Mouse (Mus musculus) gonadal fat pad, adult 2 months (tissue): ENCODE results near the gene Shisal2a. TPM values are rescaled to one million over a fixed set of nuclear protein-coding genes. Genes with fewer than 3 reads are reported as not detected.
"Not testable (repeated sequence)": the region's sequence is repeated elsewhere in the genome, so short reads cannot be mapped to it uniquely, and the experiment has no call there.

Experiments
- DNase-seq: peaks from one replicate; pipeline ENCODE4 v3.0.0-alpha.2; 2012; ENCODE audit warnings: low read depth
- polyA plus RNA-seq: library from polyadenylated mRNA; depleted of rRNA; stranded (reverse); fragments of >200 nt; gene quantifications from 2 replicates; pipeline ENCODE4 v1.2.3, GENCODE M21; 2012

The Shisal2a gene
- polyA plus RNA-seq, 1 experiment = 1.3 TPM

- DNase-seq = no peak
These were observed 11.0 kb downstream of the Shisal2a start for GRCm38 (mm10) chr4:108372166-108372565.

- no peak for DNase-seq
These were observed 11.7 kb downstream of the Shisal2a start for GRCm38 (mm10) chr4:108371421-108371820.

- DNase-seq = no peak
These were observed 12.7 kb downstream of the Shisal2a start for GRCm38 (mm10) chr4:108370409-108370808.

GRCm38 (mm10) chr4:108369254-108369653 lies 13.9 kb downstream of the Shisal2a start:
- no peak for DNase-seq

GRCm38 (mm10) chr4:108364111-108364476 lies 19.1 kb downstream of the Shisal2a start:
- DNase-seq = no peak

- no peak for DNase-seq
These were observed 19.6 kb downstream of the Shisal2a start for GRCm38 (mm10) chr4:108363355-108364110.

- DNase-seq = no peak
These were observed 20.6 kb downstream of the Shisal2a start for GRCm38 (mm10) chr4:108362321-108363261.

GRCm38 (mm10) chr4:108360136-108361055 lies 22.8 kb downstream of the Shisal2a start:
- DNase-seq = no peak

- DNase-seq = no peak
These were observed 24.7 kb downstream of the Shisal2a start for GRCm38 (mm10) chr4:108358498-108358897.

- no peak for DNase-seq
These were observed 25.7 kb downstream of the Shisal2a start for GRCm38 (mm10) chr4:108357458-108357857.

GRCm38 (mm10) chr4:108353591-108353990 lies 29.6 kb downstream of the Shisal2a start:
- not testable (repeated sequence) for DNase-seq

- no peak for DNase-seq
These were observed 32.3 kb downstream of the Shisal2a start for GRCm38 (mm10) chr4:108350819-108351218.

GRCm38 (mm10) chr4:108349836-108350547 lies 33.2 kb downstream of the Shisal2a start:
- DNase-seq = no peak

- DNase-seq = no peak
These were observed 34.1 kb downstream of the Shisal2a start for GRCm38 (mm10) chr4:108349064-108349463.

GRCm38 (mm10) chr4:108348256-108348875 lies 34.8 kb downstream of the Shisal2a start:
- DNase-seq = no peak

- DNase-seq = peak; percentile 83
These were observed 36.0 kb downstream of the Shisal2a start for GRCm38 (mm10) chr4:108347111-108347510.

GRCm38 (mm10) chr4:108345826-108346225 lies 37.3 kb downstream of the Shisal2a start:
- no peak for DNase-seq

GRCm38 (mm10) chr4:108344631-108345083 lies 38.5 kb downstream of the Shisal2a start:
- no peak for DNase-seq

GRCm38 (mm10) chr4:108339277-108339690 lies 43.9 kb downstream of the Shisal2a start:
- no peak for DNase-seq

- no peak for DNase-seq
These were observed 44.3 kb downstream of the Shisal2a start for GRCm38 (mm10) chr4:108338811-108339210.
